Mouse (Mus musculus): ENCODE data around the gene Phf11a. TPM values are rescaled to one million over a fixed set of nuclear protein-coding genes. Genes with fewer than 3 reads are reported as not detected.
"Not testable (repeated sequence)": the region's sequence is repeated elsewhere in the genome, so short reads cannot be mapped to it uniquely, and the experiment has no call there.

Gene Phf11a
- polyA plus RNA-seq (2017; shearing (Covaris generic)), result 10 to 100 TPM; 43.4 TPM

- ATAC-seq, result peak; percentile 97
Measured at GRCm38 (mm10) chr14:59297391-59297790, at the start of gene Phf11a. Gene Phf11a (minus strand): TSS chr14:59297522.

DNA sequence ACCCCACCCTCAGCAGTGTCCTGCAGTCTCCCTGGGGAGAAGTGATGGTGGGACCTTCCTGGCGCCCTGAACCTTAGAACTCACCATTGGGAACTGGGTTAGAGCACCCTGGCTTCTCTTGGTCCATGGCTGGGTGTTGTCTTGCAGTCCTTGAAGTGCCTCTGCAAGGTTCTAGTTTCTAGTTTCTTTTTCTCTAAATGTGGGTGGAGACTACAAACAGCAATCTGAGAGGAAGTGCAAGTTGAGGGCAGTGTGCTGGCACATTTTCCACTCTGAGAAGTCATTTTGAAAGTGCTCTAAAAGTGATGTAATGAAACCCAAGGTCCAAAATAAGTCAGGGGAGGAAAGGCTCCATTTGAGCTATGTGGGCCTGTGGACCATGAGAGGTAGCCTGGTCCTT lies 43.9 kb upstream of the Phf11a start, which contains the start of gene Phf11b:
Gene Phf11b, minus strand, starts transcription at position 163 of the 400 bp plus-strand sequence.
- ATAC-seq, result peak; percentile 98

DNA sequence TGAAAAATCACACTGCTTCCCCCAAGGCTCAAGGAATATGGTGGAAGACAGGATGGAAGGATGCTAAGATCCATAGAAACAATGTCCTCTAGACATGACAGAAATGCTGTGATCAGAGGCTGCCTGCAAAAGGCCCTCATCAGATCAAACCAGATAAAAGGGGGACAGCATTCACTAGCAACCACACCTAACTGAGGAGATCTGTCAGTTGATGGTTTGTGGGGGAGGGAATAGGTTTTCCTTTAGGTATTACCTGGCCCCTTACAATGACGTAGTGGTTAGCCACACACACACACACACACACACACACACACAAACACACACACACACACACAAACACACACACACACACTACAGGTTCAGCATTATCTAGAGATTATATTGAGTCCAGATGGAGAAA lies 42.2 kb upstream of the Phf11a start:
- no peak for ATAC-seq

GRCm38 (mm10) chr14:59336056-59336455 lies 38.7 kb upstream of the Phf11a start:
- not testable (repeated sequence) for ATAC-seq

- ATAC-seq, result not testable (repeated sequence)
Measured at GRCm38 (mm10) chr14:59330499-59330898, 33.2 kb upstream of the Phf11a start.

DNA sequence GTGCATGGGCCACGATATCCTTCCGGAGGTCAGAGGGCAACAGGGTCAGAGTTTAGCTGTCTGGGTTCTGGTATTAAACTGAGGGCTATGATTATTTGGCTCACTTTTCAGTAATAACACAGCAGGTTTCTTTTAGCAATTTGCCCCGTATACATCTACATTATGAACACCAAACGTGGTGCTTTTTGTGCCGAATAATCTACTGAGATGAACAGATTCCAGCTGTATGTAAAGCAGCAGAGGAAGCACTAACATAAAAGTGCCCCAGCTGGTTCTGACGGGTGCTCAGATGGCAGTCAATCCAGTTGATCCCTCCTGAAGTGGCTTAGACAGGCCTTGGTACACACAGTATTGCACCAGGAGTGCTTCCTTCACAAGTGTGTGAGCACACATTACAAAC lies 22.6 kb upstream of the Phf11a start:
- not testable (repeated sequence) for ATAC-seq

GRCm38 (mm10) chr14:59319036-59319435 lies 21.7 kb upstream of the Phf11a start:
- not testable (repeated sequence) for ATAC-seq

DNA sequence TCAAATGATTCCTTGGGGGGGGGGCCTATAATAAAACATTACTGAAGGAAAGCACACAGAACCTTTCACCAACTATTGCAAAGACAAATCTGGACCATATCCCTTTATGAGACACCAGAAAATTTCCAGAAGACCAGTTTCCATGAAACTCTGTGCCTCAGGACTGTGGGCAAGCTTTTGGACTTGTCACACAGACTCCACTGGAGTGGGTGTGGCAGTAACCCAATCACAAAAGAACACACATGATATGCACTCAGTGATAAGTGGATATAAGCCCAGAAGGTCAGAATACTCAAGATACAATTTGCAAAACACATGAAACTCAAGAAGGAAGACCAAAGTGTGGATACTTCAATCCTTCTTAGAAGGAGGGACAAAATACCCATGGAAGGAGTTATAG lies 5.6 kb downstream of the Phf11a start:
- not testable (repeated sequence) for ATAC-seq

DNA sequence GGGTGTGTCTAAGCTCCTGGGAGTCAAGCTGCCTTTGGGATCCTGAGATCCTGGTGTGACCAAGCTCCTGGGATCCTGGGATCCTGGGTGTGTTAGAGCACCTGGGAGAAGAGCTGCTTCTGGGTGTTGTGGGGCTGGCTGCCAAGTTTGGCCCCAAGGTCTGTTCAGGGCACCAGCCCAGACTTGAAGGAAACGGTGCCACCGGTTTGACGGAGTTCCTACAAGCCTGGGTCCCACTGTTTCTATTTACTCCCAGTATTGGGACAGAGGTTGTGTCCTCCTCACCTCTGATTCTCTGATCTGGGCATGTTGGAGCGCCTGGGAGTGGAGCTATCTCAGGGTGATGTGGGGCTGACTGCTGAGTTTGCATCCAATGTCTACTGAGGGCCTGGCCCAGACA lies 22.4 kb downstream of the Phf11a start:
- ATAC-seq, result not testable (repeated sequence)

- ATAC-seq, result peak; percentile 99
Measured at GRCm38 (mm10) chr14:59260056-59260455, 37.3 kb downstream of the Phf11a start, which contains the start of gene Gm6904. Gene Gm6904 (minus strand): TSS chr14:59260216.

DNA sequence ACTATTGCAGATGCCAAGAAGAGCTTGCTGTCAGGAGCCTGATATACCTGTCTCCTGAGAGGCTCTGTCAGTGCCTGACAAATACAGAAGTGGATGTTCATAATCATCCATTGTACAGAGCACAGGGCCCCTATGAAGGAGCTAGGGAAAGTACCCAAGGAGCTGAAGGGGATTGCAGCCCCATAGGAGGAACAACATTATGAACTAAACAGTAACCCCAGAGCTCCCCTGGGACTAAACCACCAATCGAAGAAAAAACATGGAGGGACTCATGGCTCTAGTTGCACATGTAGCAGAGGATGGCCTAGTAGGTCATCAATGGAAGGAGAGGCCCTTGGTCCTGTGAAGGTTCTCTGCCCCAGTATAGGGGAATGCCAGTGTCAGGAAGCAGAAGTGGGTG lies 41.5 kb downstream of the Phf11a start:
- not testable (repeated sequence) for ATAC-seq

DNA sequence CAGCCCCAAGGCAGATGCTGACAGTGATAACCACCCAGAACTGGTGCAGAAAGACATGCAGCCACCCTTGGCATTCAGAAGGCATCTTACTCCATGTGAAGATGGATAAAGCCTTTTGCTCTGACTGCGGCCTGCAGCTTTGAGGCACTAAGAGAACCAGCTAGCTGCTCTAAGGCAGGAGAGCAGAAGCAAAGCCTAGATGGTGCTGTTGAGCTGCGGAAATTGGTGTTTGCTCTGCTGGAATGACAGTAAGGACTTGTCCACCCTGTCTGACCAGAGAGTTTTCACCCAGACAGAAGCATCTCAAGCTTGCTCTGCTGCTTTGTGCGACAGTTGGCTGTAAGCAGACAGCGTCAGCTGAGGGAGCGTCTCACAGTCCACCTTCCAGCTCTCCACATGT lies 47.0 kb downstream of the Phf11a start:
- ATAC-seq, result not testable (repeated sequence)

GRCm38 (mm10) chr14:59233635-59234034 lies 63.7 kb downstream of the Phf11a start:
- no peak for ATAC-seq

DNA sequence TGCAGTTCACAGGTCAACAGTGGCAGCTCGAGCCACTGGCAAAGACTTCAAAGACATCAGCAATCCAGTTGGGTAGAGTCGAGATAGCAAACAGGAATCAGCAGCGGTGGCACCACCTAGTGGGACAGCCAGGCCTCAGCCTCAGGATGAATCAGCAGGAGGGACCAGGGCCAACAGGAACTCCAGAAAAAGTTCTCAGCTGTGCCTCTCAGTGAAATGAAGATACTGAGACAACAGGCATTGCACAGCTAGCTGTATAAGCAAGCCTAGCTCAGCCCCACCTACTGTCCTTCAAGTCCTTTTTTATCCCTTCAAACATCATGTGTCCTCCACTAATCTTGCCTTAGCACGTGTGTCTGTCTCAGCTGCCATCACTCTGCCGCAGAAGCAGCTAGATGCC lies 65.3 kb downstream of the Phf11a start:
- ATAC-seq, result peak; percentile 23

GRCm38 (mm10) chr14:59230331-59230966 lies 66.9 kb downstream of the Phf11a start:
- no peak for ATAC-seq

GRCm38 (mm10) chr14:59229822-59230221 lies 67.5 kb downstream of the Phf11a start:
- peak; percentile 51 for ATAC-seq

Other genes with a start within 250 kb of the Phf11a start
- not detected for gene 1700129C05Rik, start 154.6 kb downstream of the Phf11a start, polyA plus RNA-seq (2017; shearing (Covaris generic))
- not detected for gene Gm5142, start 118.8 kb downstream of the Phf11a start, polyA plus RNA-seq (2017; shearing (Covaris generic))
- gene Rcbtb1, start 96.3 kb downstream of the Phf11a start, polyA plus RNA-seq (2017; shearing (Covaris generic)), result 10 to 100 TPM; 24.7 to 29.5 TPM
- gene Gm6904, start 37.3 kb downstream of the Phf11a start, polyA plus RNA-seq (2017; shearing (Covaris generic)), result 10 to 100 TPM; 11.9 to 13.9 TPM
- gene Phf11b, start 43.8 kb upstream of the Phf11a start, polyA plus RNA-seq (2017; shearing (Covaris generic)), result 100 to 1,000 TPM; 215 TPM
- 10 to 100 TPM in 1 of 2 experiments, 1 to 10 TPM in 1; 9.5 to 13.8 TPM for gene Phf11d, start 67.9 kb upstream of the Phf11a start, polyA plus RNA-seq (2017; shearing (Covaris generic))
- 10 to 100 TPM; 25.6 TPM for gene Phf11c, start 97.9 kb upstream of the Phf11a start, polyA plus RNA-seq (2017; shearing (Covaris generic))
- gene Setdb2, start 143.4 kb upstream of the Phf11a start, polyA plus RNA-seq (2017; shearing (Covaris generic)), result 10 to 100 TPM; 16.0 to 18.5 TPM
- 10 to 100 TPM; 72.0 to 72.4 TPM for gene Cab39l, start 143.4 kb upstream of the Phf11a start, polyA plus RNA-seq (2017; shearing (Covaris generic))